Mouse (Mus musculus): ENCODE results near the gene Lancl1. TPM values are rescaled to one million over a fixed set of nuclear protein-coding genes. Genes with fewer than 3 reads are reported as not detected.
A peak's percentile ranks its signal among the peaks of the same experiment; 100 is the strongest.

Lancl1 gene
- total RNA-seq, 2 experiments from 2014 or later = 36.2 to 38.7 TPM

DNA sequence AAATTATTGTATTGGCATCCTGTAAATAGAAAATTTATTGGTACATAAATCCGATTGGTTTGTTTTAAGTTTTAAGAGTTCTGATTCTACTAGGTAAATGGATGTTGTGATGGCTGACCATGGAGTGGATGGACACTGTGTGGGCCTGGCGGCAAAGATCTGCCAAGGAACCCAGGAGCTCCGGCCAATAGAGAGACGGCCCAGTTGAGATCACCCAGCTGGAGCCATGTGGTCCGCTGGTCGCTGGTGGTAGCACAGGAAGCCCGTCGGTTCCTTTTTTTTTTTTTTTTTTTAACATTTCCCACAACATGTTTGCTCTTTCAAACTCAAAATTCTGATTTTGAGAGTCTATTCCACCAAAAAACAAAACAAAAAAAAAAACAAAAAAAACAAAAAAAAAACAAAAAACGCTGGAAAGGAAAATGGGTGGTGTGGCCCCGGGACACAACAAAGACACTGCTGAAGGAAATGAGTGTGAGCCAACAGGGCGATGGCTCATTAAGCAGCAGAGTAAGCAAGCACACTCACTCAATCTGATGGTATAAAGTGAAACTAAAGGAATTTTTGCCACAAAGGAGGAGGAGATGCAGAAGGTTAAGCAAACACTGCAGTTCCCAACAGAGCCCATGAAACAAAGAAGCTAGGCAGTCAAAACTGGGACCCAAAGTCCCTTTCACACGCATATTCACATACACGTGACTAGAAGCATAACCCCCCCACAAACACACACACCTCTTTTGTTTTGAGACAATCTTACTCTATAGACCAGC, 21.4 kb downstream of the Lancl1 start:
- peak in 1 of 2 experiments; percentile 18 for DNase-seq
- intact Hi-C loops (cut with DNase I) = no loop called here

DNA sequence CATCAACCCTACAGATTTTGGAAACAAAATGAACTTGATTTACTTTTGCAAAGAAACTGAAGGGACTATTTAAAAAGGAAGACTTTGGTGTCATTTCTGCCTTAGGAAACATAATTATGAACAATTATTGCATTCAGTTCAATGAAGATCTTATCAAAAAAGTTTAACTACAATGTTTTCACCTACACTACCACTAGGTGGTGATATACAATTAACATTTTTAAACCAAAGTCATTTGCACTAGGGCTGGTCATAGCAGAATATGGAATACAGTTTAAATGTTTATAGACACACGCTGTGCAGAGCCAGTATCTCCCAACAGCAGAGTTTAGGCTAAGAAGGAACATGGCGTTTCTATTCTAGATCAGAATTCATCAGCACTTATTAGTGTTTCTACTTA, 24.5 kb downstream of the Lancl1 start:
- DNase-seq = no peak
- intact Hi-C loops (cut with DNase I) = no loop called here

DNA sequence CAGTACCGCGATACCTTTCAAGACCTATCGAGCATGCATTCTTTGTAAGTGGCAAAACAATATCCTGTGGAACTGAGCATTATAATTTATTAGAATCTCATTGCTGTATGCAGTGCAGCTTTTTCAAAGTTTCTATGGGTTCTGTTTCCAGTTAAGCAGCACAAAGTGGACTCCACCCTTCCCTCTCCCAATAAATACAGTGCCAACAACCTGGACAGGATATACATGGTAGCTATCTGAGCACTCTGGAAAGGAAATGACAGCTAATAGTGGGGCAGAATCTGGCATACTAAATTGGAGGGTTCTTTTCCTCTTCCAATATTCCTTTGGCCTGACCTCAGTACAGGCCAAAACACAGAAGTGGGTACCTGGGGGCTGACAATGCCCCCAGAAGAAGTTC, 28.2 kb downstream of the Lancl1 start:
- no peak for DNase-seq
- intact Hi-C loops (cut with DNase I) = no loop called here

DNA sequence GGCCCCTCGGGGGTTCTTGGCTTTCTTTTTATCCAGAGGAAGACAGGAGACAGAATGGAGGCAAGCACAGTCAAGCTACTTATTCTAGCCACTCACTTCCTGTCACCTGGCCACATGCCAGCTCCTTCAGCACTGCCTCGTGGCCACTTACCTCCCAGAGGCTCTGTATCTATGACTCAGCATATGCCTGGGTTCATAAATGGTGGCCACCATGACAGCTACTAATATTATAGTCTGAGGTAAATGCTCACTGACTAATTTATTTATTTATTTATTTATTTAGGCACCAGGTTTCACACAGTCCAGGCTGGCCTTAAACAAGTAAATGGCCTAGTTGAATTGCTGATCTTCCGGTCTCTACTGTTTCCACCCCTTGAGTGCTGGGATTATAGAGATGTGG, 35.0 kb downstream of the Lancl1 start:
- peak in 1 of 2 experiments; percentile 22 for DNase-seq
- intact Hi-C loops (cut with DNase I) = no loop called here

DNA sequence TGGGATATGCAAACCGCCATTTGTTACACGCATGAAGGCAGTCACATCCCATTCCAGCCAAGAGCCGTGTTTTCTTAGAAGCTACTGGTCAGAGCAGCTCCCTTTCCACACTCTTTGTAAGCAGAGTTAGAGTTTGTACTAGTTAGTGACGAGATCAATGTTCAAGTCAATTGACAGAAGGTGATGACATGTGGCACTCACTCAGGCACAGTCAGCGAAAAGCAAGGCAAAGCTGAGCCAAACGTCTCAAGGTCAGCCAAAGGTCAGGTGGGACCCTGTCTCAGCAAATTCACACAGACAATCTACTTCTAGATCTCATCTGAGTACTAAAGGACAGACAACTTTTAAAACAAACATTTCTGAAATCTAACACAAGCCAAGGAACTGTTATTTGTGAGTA, 36.4 kb downstream of the Lancl1 start:
- intact Hi-C loops (cut with DNase I) = no loop called here
- DNase-seq = no peak

DNA sequence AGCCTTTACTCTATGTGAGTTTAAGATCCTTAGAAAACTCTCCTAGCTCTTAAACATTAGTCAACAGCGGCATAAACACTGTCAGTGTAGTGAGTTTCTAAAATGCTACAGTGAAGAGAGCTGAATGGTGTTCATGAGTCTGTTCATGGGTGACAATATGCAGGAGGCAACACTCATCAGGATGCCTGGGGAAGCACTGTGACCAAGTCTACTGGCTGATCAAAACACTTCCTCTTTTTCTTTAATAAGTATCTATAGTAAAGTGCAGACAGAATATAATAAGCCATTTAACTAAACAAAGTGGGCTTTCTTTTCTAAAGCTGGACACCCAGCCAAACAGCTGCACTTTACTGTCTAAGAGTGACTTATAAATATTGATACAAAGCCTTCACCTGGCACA, 37.3 kb downstream of the Lancl1 start:
- DNase-seq = no peak
- intact Hi-C loops (cut with DNase I) = no loop called here

DNA sequence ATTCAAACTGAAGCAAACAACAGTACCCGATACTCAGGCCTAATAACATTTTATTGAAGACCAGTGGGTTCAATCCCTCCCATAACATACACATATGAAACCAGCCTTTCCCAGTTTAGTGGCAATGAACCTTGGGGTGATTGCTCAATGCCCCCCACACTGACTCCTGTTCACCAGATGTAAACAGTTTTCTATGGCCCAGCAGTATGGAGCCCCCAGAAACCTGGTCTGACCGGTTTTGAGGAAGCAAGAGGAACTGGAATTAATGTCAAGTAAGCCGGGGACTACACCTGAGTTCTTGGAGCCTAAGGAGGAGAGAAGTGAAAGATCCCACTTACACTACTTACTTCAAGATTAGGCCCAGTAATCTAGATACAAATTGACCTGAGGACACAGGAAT, 38.2 kb downstream of the Lancl1 start:
- intact Hi-C loops (cut with DNase I) = no loop called here
- no peak for DNase-seq

DNA sequence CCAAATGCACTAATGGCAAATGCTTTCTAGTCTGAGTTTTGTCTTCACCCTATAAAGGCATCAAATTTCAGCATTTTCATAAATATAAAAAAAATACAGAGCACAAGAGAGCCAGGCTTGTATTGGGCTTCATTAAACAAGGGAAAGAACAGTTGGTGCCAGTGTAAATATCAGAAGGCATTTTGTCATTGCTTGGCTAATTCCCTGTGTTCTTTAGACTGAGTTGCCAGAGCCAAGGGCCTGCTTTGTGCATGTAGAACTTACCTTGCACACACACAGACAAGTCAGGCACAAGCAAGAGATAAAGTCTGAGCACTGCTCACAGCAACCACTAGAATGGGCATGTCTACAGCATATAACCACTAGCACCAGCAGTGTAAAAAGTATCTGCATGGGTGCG, 40.1 kb downstream of the Lancl1 start:
- intact Hi-C loops (cut with DNase I) = loop anchor here (10.0 kb wide), 1 partner anchor 304 kb away; no protein-coding TSS in a partner anchor
- DNase-seq = no peak

DNA sequence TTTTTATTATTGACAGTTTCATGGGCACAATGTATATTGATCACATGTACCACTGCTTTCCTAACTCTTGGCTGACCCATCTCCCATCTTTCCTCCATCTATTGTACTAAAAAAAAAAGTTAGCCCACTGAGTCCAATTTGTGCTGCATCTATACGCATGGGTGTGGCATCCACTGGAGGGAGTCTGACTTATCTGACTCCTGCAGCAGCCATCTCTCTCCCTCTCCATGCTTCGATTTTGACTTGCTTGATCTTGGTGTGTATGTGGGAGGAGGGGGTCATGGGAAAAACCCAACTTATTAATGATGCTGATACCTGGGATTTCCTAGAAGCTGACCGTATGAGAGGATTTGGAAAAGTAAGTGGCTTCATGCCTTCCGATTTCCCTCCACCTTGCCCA, 40.5 kb downstream of the Lancl1 start:
- intact Hi-C loops (cut with DNase I) = loop anchor here (10.0 kb wide), 1 partner anchor 303 kb away; no protein-coding TSS in a partner anchor
- DNase-seq = no peak

DNA sequence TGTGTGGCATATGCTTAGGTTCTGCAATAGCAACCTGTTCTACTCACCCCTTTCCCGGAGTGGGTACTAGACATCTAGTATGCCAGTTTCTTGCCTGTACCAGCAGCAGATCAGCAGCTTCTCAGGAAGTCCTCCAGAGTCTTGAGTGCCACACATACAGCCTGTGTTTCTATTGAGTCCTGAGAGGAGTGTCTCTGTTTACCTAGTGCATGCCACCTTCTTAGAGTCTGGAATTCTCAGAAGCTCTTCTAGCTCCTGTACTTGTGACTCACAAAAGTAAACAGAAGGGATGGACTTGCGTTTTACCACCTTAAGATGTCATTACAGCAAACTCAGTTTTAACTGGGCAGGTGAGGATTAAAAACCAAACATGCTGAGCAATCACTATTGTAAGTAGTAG, 41.9 kb downstream of the Lancl1 start:
- intact Hi-C loops (cut with DNase I) = loop anchor here (10.0 kb wide), 1 partner anchor 302 kb away; no protein-coding TSS in a partner anchor
- no peak for DNase-seq

DNA sequence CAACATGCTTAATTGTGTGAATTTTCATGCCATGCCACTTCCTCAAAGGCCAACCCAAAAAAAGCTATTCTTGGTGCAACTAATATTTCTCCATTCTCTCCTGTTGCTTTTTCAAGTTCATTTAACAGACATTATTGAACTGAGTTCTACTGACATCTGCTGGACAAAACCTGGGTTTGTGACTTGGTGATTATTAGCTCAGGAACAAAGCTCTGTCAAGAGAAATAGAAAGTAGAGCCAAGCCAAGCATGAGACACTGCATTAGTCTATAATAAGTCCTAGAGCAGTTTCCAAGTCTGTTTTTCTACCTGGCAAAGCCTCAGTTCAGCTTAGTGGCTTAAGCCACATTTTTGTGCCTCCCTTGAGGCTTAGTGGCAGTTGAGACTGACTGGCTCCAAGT, 45.9 kb downstream of the Lancl1 start:
- DNase-seq = peak; percentile 11 to 27
- intact Hi-C loops (cut with DNase I) = loop anchor here (1.0 to 10.0 kb wide), 2 partner anchors 96 to 298 kb away; no protein-coding TSS in a partner anchor

DNA sequence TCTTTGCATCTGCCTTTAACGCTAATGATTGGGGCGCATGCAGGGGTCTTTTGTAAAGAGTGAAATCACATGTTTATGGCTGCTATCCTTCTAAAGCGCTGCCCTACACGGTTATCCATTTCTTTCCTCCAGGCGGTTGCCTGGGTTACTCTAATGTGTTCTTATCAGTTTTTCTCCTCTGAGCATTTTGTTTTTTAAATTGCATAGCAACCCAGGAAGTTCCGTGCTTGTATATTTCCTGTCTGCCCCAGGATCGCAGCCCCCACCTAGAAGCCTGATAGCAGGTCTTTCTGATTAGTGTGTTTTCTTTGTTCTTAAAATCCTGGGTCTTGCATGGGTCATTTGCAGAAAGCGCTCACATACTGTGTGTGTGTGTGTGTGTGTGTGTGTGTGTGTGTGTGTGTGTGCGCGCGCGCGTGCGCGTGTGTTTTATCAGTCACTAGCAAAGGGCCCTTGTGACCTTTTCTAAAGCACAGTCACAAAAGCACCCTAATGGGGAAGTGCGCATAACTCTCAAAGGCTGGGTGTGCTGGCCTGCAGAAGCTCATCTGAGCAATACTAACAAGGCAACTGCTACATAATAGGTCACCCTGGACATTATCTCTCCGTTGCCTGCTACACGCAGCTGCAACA, 51.0 kb downstream of the Lancl1 start:
- DNase-seq = no peak
- intact Hi-C loops (cut with DNase I) = no loop called here

DNA sequence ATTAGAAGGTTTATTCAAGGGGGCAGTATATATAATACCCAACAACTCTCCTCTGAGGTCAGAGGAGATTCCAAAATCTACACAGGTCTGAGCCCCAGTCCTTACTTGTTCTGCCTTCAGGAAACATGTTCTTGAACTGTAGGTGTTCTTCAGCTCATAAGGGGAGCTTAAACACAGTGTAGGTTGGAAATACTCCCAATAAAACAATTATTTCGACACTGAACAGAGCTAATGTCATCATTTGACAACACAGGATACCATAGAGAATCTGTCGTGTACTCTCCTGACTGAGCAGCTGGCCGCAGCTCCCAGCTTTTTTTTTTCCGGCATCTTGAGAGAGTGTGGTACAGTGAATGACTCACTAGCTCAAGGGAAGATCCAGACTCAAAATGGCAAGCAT, 52.8 kb downstream of the Lancl1 start:
- intact Hi-C loops (cut with DNase I) = no loop called here
- DNase-seq = no peak

DNA sequence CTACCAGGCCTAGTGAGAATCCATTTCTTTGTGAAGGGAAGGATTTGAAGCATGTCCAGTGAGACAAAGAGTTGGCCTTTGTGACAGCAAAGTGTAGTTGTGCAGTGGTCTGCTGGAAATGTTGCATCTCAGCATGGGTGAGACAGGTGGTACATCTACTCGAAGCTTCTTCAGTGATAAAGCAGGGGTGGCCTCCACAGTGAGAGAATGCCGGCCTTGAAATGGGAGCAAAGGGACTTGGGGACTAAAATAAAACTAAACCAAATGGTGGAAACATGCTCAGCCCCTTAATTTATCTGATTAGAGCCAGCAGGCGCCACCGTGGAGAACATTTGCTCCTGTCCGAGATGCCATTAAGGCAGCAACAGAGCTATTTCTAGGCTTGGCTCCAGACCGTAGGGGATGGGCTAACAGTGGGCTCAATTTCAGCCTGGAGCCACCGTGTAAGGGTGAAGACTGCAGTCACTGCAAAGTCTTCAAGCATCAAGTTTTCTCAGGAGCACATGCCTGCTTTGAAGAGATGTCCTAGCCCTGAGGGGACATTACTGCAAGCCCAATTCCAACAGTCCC, 53.5 kb downstream of the Lancl1 start:
- intact Hi-C loops (cut with DNase I) = no loop called here
- DNase-seq = no peak

DNA sequence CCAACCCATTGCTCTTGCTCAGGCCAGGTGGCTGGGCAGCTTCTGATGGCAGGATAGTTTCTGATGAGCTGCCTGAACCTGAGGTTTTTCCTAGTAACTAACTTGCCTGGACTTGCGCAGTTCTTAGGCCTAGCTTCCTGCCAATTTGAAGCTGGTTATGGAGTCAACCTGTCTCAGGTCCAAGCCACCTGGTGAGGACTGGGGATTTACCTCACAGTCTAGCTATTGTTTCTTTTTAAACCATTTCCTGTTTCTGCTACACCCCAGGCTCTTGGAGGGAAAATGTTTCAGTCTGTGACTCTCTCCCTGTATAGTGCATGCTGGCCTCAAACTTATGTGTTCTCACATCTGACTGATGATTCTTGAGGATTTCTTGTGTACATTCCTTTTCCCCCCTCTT, 58.5 kb downstream of the Lancl1 start:
- intact Hi-C loops (cut with DNase I) = no loop called here
- no peak for DNase-seq

DNA sequence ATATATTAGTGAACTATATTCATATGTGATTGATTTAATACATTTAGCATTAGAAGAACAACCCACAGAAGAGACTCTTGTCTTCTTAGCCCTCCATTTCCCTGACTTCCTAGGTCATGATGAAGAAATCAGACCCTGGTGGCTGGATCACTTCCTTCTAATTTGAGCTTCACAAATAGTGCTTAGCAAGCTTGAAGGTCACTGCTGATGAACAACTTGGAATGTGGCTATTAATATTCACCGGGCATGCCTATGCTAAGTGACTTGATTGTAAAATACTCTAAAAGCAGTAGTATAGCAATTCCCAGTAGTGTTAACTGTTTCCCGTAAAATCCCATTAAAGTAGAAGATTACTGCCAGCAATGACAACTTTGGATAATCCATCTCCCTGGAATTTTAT, 63.2 kb downstream of the Lancl1 start:
- DNase-seq = no peak
- intact Hi-C loops (cut with DNase I) = no loop called here

DNA sequence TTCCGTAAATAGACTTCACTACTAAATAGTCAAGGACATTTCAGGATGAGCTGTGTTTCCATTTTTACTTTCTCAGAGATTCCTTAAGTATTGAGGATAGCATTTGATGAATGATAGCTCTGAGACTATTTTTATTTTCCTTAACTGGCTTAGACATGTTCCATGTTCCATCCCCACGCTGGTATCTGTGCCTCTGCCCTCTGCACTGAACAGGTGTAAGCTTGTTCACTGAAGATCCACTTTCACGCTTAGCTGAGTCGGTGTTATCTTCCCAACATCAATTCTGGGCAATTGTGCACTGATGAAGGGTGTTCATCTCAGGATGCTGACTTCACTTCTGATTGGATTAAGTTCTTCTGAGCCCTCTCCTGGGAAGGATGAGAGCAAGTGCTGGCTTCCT, 73.8 kb downstream of the Lancl1 start:
- DNase-seq = no peak
- intact Hi-C loops (cut with DNase I) = no loop called here

DNA sequence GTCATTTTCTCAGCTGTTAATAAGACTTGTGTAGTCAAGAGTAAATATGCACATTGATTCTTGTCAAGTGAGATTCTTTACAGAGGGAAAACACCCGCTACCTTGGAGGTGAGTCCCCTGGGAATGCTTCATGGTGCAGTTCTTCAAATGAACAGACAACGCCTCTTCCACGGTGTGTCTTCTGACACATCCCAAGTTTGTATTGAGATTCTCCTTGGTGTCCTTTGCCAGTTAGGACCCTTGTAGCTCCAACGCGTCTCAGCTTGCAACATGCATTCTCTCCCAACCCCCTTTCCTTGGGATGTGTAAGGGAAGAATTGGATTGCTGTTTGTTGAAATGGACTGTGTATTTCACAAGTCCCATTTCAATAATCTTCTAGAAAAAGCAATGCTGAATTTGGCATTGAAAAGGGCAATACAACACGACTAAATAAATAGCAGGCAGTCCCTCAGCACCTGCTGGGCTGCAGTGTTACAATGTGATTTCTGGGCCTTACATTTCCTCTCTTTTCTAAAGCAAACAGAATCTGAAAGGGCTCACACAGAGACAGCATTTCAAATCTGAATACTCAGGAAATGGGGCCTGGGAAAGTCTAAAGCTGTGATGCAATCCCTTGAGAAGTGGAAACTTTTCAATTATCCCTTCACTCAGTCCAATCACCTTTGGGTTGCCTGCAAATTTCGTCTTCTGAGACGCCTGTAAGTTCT, 78.0 kb downstream of the Lancl1 start:
- intact Hi-C loops (cut with DNase I) = no loop called here
- no peak for DNase-seq

DNA sequence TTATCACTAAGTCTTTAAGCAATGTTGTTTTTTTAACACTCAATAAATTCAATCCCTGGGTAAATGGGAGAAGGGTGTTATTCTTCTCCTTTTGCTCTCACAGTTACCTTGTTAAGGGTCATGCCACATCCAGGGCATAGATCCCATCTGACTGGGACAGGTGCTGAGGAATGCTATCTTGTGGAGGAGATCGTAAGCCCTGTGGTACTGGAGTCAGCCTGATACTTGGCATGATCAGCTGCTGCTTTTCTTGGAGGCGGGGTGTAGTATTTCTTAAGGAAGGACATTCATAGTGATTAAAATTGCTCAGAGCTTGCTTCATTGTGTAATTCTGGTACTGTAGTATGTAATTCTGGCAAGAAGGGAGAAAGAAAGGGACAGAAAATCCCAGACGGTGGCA, 81.3 kb downstream of the Lancl1 start:
- intact Hi-C loops (cut with DNase I) = no loop called here
- DNase-seq = no peak

DNA sequence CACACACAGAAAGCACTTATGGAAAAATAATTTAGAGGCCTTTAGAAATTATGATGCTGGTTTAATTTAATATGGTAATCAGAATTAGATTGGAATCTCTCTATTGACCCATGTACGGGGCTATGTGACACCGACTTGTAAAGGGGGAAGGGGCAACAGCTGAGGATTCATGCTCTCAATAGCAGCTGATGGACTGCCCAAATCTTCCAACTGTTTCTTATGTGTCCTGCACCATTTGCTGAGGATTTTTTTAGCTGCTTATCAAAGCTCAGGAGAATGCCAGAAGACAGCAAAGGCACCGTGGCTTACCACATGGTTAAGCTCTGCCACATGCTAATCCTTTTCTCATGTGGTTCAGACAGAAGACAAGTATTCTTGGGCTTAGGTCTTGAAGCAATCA, 87.6 kb downstream of the Lancl1 start:
- intact Hi-C loops (cut with DNase I) = no loop called here
- DNase-seq = no peak

All from heart, postnatal 36 days (tissue).